Mouse (Mus musculus): ENCODE data around the gene Rab11fip3. TPM values are rescaled to one million over a fixed set of nuclear protein-coding genes. Genes with fewer than 3 reads are reported as not detected.
A peak's percentile ranks its signal among the peaks of the same experiment; 100 is the strongest.

Gene Rab11fip3
- polyA plus RNA-seq, 1 experiment from 2014 or later = 13.7 TPM

- under 1% methylated on average over 44 of the region's 44 CpGs for WGBS
- H3K27ac ChIP-seq (ENCODE audit: low read depth) = no peak overlapping the region
These were observed 1.1 kb downstream of the Rab11fip3 start for GRCm38 (mm10) chr17:26068024-26068830.

DNA sequence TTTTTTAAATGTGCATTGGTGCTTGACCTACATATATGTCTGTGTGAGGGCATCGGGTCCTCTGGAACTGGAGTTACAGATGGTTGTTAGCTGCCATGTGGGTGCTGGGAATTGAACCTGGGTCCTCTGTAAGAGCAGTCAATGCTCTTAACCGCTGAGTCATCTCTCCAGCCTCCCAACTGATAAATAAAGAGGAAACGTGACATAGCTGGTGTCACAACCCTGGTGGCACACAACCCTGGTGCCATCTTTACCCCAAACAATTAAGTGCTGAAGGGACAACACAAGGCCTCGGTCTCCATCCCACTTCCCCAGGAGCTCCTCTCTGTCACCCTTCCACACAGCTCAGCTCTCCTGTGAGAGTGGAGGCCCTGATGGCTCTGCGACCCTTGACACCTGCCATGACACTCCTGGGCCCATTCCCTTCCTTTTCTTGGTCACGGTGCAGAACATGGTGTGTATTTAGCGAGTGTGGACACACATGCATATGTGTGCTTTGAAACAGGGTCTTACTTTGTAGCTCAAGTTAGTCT lies 2.8 kb downstream of the Rab11fip3 start:
- no peak for DNase-seq (ENCODE audit: low spot score)
- no peak overlapping the region for H3K9ac ChIP-seq (ENCODE audit: low read length)
- peaks cover 23% of the 10 kb centered on the region for H3K4me1 ChIP-seq (replicated peaks; ENCODE audit: control insufficient read depth, insufficient read depth, low read length)
- no peaks in the 10 kb centered on the region for H3K9me3 ChIP-seq (ENCODE audit: control insufficient read depth, low read length)
- 0 out of 2 replicates have a peak, but pooled peaks cover 6% of the 10 kb centered on the region for H3K27me3 ChIP-seq (replicated peaks; ENCODE audit: control insufficient read depth, insufficient read depth, low read length)
- H3K4me3 ChIP-seq (ENCODE audit: low read depth, low read length) = no peak overlapping the region
- WGBS = 89% methylated on average over 7 of the region's 7 CpGs
- no peak overlapping the region for H3K27ac ChIP-seq (ENCODE audit: low read depth)
- ATAC-seq (replicated peaks; ENCODE audit: low FRiP score, low TSS enrichment, low read depth) = no peak
- peak overlapping the region; percentile 76 for H3K4me2 ChIP-seq (ENCODE audit: low read length)
- H3K36me3 ChIP-seq (ENCODE audit: control insufficient read depth, insufficient read depth, low read length) = no peaks in the 10 kb centered on the region; the same call in none of the 2 replicates

More at GRCm38 (mm10) chr17:26068024-26068830, 1.1 kb downstream of the Rab11fip3 start:
- peak overlapping the region; percentile 93 for H3K4me3 ChIP-seq (ENCODE audit: low read depth, low read length)
- H3K36me3 ChIP-seq (ENCODE audit: control insufficient read depth, insufficient read depth, low read length) = no peaks in the 10 kb centered on the region; the same call in none of the 2 replicates
- H3K9me3 ChIP-seq (ENCODE audit: control insufficient read depth, low read length) = no peaks in the 10 kb centered on the region
- H3K4me2 ChIP-seq (ENCODE audit: low read length) = peak overlapping the region; percentile 76
- H3K9ac ChIP-seq (ENCODE audit: low read length) = peak overlapping the region; percentile 75
- H3K27me3 ChIP-seq (replicated peaks; ENCODE audit: control insufficient read depth, insufficient read depth, low read length) = 0 out of 2 replicates have a peak, but pooled peaks cover 6% of the 10 kb centered on the region
- ATAC-seq (replicated peaks; ENCODE audit: low FRiP score, low TSS enrichment, low read depth) (peak; percentile 4; the same call in 1 of the 2 replicates), DNase-seq (ENCODE audit: low spot score) (peak; percentile 74)
- H3K4me1 ChIP-seq (replicated peaks; ENCODE audit: control insufficient read depth, insufficient read depth, low read length) = peaks cover 23% of the 10 kb centered on the region

DNA sequence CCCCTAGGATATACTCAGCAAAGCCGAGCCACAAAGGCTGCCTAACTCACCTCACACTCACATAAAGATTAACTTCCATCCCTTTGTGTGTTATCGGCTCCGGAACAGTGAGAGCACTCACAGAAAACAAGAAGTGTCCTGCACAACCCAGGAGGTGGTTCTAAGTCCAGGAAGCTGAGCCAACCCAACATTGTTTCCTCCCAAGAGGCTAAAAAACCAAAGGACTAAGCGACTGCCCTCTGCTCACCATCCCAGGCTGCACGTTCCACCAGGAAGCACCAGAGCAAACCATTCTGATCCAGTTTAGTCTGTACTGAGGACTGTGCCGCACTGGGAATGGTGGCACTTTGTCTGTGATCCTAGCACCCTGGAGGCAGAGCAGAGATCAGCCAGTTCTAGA lies 4.4 kb downstream of the Rab11fip3 start:
- Histone ChIP-seq H3K27me3 (replicated peaks; ENCODE audit: control insufficient read depth, insufficient read depth, low read length) (no peaks in the 10 kb centered on the region), H3K4me2 (ENCODE audit: low read length) (no peak overlapping the region), H3K9ac (ENCODE audit: low read length) (no peak overlapping the region), H3K9me3 (ENCODE audit: control insufficient read depth, low read length) (no peaks in the 10 kb centered on the region), H3K27ac (ENCODE audit: low read depth) (no peak overlapping the region), H3K4me1 (replicated peaks; ENCODE audit: control insufficient read depth, insufficient read depth, low read length) (peaks cover 21% of the 10 kb centered on the region), H3K4me3 (ENCODE audit: low read depth, low read length) (no peak overlapping the region), H3K36me3 (ENCODE audit: control insufficient read depth, insufficient read depth, low read length) (no peaks in the 10 kb centered on the region; the same call in none of the 2 replicates)
- 81% methylated on average over 6 of the region's 6 CpGs for WGBS
- DNase-seq (ENCODE audit: low spot score) (no peak), ATAC-seq (replicated peaks; ENCODE audit: low FRiP score, low TSS enrichment, low read depth) (no peak)

GRCm38 (mm10) chr17:26057787-26058567 lies 11.4 kb downstream of the Rab11fip3 start:
- Histone ChIP-seq H3K4me1 (replicated peaks; ENCODE audit: control insufficient read depth, insufficient read depth, low read length) (no peaks in the 10 kb centered on the region), H3K36me3 (ENCODE audit: control insufficient read depth, insufficient read depth, low read length) (peaks cover 9% of the 10 kb centered on the region), H3K4me2 (ENCODE audit: low read length) (no peak overlapping the region), H3K4me3 (ENCODE audit: low read depth, low read length) (no peak overlapping the region), H3K9me3 (ENCODE audit: control insufficient read depth, low read length) (no peaks in the 10 kb centered on the region), H3K9ac (ENCODE audit: low read length) (no peak overlapping the region), H3K27me3 (replicated peaks; ENCODE audit: control insufficient read depth, insufficient read depth, low read length) (no peaks in the 10 kb centered on the region), H3K27ac (ENCODE audit: low read depth) (no peak overlapping the region)
- WGBS = 68% methylated on average over 9 of the region's 9 CpGs
- DNase-seq (ENCODE audit: low spot score) = no peak
- no peak for ATAC-seq (replicated peaks; ENCODE audit: low FRiP score, low TSS enrichment, low read depth)

DNA sequence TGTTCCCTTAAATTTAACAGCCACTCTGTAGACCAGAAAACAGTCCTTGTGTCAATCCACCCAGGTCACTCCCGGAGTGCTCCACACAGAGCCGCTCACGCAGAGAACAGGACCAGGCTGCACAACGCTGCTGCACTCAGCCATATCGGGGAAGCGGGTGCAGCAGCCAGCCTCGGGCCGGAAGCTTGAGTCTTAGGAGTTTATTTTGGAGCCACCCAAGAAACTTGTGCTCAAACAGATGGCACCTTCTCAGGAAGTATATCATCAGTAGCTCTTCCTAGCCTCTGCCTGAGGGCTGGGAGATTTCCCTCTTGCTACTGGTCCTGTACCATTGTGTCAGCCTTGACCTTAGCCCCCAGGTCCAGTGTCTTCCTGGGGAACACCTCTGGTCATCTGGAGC lies 12.1 kb downstream of the Rab11fip3 start:
- Histone ChIP-seq H3K4me2 (ENCODE audit: low read length) (no peak overlapping the region), H3K9me3 (ENCODE audit: control insufficient read depth, low read length) (no peaks in the 10 kb centered on the region), H3K9ac (ENCODE audit: low read length) (no peak overlapping the region), H3K4me3 (ENCODE audit: low read depth, low read length) (no peak overlapping the region), H3K27me3 (replicated peaks; ENCODE audit: control insufficient read depth, insufficient read depth, low read length) (no peaks in the 10 kb centered on the region), H3K4me1 (replicated peaks; ENCODE audit: control insufficient read depth, insufficient read depth, low read length) (no peaks in the 10 kb centered on the region), H3K27ac (ENCODE audit: low read depth) (no peak overlapping the region), H3K36me3 (ENCODE audit: control insufficient read depth, insufficient read depth, low read length) (peaks cover 9% of the 10 kb centered on the region)
- WGBS = 91% methylated on average over 8 of the region's 8 CpGs
- no peak for ATAC-seq (replicated peaks; ENCODE audit: low FRiP score, low TSS enrichment, low read depth)
- no peak for DNase-seq (ENCODE audit: low spot score)

DNA sequence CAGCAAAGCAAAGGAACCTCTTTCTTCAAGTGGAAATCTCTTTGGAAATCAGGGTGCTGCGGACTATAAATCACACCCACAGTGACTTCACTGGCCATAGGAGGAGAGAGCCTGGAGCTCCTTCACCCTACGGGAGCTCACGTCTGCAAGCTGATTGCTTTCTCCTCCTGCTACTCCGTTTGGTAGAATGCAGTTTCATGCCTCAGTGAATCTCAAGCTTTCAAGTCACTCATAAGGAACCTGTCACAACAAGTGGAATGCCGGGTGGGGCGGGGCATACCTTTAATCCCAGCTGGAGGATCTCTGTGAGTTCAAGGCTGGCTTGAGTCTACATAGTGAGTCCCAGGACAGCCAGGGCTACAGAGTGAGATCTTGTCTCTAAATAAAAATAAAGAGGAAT lies 14.2 kb downstream of the Rab11fip3 start:
- H3K9ac ChIP-seq (ENCODE audit: low read length) = no peak overlapping the region
- 75% methylated on average over 6 of the region's 6 CpGs for WGBS
- no peaks in the 10 kb centered on the region for H3K27me3 ChIP-seq (replicated peaks; ENCODE audit: control insufficient read depth, insufficient read depth, low read length)
- DNase-seq (ENCODE audit: low spot score) = no peak
- H3K4me1 ChIP-seq (replicated peaks; ENCODE audit: control insufficient read depth, insufficient read depth, low read length) = no peaks in the 10 kb centered on the region
- no peak overlapping the region for H3K4me2 ChIP-seq (ENCODE audit: low read length)
- no peak overlapping the region for H3K27ac ChIP-seq (ENCODE audit: low read depth)
- no peak for ATAC-seq (replicated peaks; ENCODE audit: low FRiP score, low TSS enrichment, low read depth)
- H3K9me3 ChIP-seq (ENCODE audit: control insufficient read depth, low read length) = no peaks in the 10 kb centered on the region
- peaks cover 9% of the 10 kb centered on the region for H3K36me3 ChIP-seq (ENCODE audit: control insufficient read depth, insufficient read depth, low read length)
- no peak overlapping the region for H3K4me3 ChIP-seq (ENCODE audit: low read depth, low read length)

DNA sequence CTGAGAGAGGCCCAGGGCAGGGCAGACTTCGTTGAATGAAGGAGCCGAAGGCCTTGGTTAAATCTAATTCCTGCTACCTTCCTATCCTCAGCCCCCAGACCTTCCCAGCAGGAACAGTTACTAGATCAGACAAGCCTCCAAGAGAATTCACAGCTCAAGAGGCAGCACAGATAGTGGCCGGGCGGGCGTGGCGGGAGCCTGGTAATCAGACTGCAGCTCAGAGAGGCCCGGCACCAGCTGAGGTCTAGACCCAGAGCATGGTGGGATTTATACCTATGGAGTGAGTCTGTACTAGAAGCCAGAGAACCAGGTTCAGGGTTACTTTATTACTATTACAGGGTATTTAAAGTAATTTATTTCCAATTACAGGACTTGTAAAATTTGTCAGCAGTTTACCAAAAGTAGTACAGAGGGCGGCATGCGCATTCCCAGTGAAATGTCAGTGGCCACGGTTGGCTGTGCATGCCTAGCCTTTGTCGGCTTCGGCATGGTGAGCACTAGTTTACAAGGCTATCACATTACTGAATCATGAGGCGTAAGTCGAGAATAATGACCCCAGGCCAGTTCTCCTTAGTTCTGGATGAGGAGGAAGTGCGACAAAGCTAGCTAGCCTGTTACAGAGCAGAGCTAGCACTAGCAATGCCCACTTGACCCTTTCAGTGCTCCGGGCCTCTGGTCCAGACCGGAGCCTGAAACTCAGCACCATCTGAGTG lies 15.1 kb downstream of the Rab11fip3 start:
- Histone ChIP-seq H3K27me3 (replicated peaks; ENCODE audit: control insufficient read depth, insufficient read depth, low read length) (no peaks in the 10 kb centered on the region), H3K4me1 (replicated peaks; ENCODE audit: control insufficient read depth, insufficient read depth, low read length) (no peaks in the 10 kb centered on the region), H3K9me3 (ENCODE audit: control insufficient read depth, low read length) (no peaks in the 10 kb centered on the region), H3K9ac (ENCODE audit: low read length) (no peak overlapping the region), H3K4me2 (ENCODE audit: low read length) (no peak overlapping the region), H3K4me3 (ENCODE audit: low read depth, low read length) (no peak overlapping the region), H3K36me3 (ENCODE audit: control insufficient read depth, insufficient read depth, low read length) (peaks cover 5% of the 10 kb centered on the region), H3K27ac (ENCODE audit: low read depth) (no peak overlapping the region)
- WGBS = 61% methylated on average over 17 of the region's 17 CpGs
- no peak for DNase-seq (ENCODE audit: low spot score)
- ATAC-seq (replicated peaks; ENCODE audit: low FRiP score, low TSS enrichment, low read depth) = no peak

DNA sequence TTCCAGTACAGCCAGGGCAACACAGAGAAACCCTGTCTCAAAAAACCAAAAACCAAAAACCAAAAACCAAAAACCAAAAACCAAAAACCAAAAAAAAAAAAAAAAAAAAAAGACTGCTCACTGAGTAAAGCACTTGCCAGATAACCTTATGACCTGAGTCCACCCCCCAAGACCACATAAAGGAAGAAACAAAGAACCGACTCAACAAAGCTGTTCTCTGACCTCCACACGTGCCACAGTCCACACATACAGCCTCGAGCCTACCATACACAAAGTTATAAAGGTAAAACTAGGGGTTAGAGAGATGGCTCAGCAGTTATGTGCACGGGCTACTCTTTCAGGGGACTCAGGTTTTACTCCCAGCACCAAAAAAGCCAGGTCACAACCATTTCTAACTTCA lies 16.6 kb downstream of the Rab11fip3 start:
- no peak for DNase-seq (ENCODE audit: low spot score)
- 85% methylated on average over 4 of the region's 4 CpGs for WGBS

More for the DNA sequence above, 16.6 kb downstream of the Rab11fip3 start:
- Histone ChIP-seq H3K9me3 (ENCODE audit: control insufficient read depth, low read length) (no peaks in the 10 kb centered on the region), H3K27me3 (replicated peaks; ENCODE audit: control insufficient read depth, insufficient read depth, low read length) (no peaks in the 10 kb centered on the region), H3K9ac (ENCODE audit: low read length) (no peak overlapping the region), H3K27ac (ENCODE audit: low read depth) (no peak overlapping the region), H3K4me1 (replicated peaks; ENCODE audit: control insufficient read depth, insufficient read depth, low read length) (no peaks in the 10 kb centered on the region), H3K4me3 (ENCODE audit: low read depth, low read length) (no peak overlapping the region), H3K36me3 (ENCODE audit: control insufficient read depth, insufficient read depth, low read length) (no peaks in the 10 kb centered on the region), H3K4me2 (ENCODE audit: low read length) (no peak overlapping the region)
- no peak for ATAC-seq (replicated peaks; ENCODE audit: low FRiP score, low TSS enrichment, low read depth)

Data from intestine, embryonic 14.5 days (tissue).